Mouse (Mus musculus): ENCODE measurements around the gene Stx1a. TPM values are rescaled to one million over a fixed set of nuclear protein-coding genes. Genes with fewer than 3 reads are reported as not detected.

Stx1a gene
- polyA plus RNA-seq, 1 experiment = 362 TPM

DNA sequence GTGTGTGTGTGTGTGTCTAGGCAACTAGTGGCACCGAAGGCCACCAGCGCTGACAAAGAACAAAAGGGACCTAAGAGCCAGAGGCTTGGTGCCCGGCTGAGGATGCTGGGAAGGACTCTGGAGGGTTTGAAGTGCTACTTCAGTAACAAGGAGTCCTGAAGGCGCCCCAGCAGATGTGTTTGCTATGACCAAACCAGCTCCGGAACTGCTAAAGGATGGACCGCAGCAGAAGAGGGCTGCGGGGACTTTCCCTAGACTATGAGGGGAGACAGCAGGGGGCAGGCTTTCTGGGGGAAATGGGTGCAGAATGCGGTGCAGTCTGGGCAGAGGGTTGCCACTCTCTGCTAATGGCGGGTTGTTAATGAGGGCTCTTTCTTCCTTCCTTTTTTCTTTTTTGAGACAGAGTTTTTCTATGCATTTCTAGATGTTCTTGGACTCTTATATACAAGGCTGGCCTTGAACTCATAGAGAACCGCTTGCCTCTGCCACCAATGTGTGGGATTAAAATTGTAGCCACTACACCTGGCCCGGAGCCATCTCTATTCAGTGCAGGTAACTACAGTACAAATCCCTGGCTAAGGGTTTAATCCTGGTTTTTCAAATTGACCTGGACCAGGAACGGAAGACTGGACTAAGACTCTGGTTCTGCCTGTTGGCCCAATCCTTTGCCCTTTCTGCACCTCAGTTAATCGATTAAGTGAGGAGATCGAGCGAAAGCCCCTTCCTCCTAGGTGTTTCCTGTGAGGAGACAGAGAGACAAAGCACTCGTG is 15.3 kb upstream of the Stx1a start:
- peak in 1 of 2 experiments; percentile 45 for DNase-seq (ENCODE audit: extremely low spot score in 1 of 2, low spot score in 1 of 2)

DNA sequence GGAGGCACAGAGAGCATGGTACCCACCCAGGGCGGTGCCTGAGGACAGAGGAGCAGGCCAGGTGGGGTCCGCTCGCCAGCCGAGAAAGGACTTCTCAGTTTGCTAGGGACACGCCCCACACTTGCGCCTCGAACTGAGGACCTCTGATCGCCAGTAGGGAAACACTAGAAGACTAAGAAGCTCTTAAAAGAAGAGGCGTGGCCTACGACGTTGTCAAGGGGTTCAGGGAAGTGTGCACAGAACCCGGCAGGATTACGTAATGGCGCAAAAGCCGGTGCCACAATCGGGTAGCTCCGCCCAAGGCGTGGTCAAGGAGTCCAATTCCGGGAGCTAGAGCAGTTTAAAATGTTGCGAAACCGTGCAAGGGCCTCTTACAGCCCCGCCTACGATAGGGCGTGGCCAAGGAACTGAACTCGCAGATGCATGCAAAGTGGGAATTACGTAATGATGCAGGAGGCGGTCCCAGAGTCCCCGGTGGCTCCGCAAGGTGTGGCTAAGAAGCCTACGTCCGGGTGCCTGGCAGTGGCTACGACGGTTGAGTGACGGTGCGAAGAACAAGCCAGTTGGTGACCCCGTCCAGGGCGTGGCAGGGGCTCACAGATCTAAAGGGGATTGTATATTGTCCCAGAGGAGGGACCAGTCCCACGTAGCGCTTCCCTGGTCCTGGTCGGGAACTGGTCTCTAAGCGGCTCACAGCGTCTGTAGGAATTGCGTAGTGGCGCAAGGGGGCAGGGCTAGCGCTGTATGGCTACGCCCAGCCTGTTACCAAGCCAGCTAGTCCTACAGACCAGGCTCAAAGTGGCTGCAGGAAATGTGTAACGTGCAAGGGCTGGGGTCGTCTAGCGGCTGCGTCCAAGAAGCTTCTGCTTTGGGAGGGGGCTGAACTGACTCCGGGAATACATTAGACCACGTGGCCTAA is 14.4 kb upstream of the Stx1a start, which contains the start of gene Abhd11:
Abhd11 (plus strand) TSS at position 482 of the 919 bp plus-strand sequence.
- peak; percentile 98 to 99 for DNase-seq (ENCODE audit: extremely low spot score in 1 of 2, low spot score in 1 of 2)

DNA sequence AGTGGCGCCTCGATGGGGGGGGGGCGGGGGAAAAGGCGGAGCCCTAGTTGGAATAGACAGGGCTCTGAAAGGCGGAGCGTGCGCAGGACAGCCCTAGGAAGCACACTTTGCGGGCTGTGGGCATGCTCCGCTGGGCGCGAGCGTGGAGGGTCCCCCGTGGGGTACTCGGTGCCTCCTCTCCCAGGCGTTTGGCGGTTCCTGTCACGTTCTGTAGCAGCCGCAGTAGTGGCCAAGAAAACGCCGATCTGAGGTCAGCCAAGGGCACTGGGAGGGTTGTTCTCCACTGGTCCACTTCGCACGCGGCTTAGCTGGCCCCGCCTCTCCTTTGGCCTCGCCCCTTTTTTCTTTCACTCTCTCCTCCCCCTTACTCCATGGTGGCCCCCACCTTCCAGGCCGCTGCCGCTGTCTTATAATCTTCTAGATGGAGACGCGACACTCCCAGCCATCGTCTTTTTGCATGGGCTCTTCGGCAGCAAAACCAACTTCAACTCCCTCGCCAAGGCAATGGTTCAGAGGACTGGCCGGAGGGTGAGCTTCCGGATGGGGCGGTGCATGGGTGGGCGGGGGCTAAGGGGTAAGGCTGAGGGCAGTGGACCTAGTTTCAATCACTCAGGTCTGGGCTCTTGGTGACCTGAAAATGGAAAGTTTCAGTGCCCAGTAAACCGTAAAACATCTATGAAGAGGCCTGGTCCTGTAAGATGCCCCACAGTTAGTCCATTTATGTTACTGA is 13.5 kb upstream of the Stx1a start:
- peak; percentile 84 for DNase-seq (ENCODE audit: extremely low spot score in 1 of 2, low spot score in 1 of 2)

DNA sequence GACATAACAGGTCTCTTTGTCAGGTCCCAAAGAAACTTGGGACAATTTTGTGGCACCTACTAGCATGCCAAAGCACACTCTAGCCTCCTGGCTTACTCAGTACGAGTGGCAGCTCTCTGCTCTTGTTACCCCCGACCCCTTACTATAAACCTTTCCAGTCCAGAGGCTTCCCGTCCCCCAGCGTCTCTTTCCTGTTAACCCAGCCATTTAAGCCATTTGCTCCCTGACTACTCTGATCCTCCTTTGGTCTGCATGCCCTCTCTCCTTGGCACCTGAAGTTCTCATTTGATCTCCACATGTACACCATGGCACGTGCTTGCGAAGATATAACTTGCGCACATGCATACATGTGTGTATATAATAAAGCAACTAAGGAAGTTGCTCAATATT is 13.0 kb upstream of the Stx1a start:
- DNase-seq (ENCODE audit: extremely low spot score in 1 of 2, low spot score in 1 of 2) = no peak

DNA sequence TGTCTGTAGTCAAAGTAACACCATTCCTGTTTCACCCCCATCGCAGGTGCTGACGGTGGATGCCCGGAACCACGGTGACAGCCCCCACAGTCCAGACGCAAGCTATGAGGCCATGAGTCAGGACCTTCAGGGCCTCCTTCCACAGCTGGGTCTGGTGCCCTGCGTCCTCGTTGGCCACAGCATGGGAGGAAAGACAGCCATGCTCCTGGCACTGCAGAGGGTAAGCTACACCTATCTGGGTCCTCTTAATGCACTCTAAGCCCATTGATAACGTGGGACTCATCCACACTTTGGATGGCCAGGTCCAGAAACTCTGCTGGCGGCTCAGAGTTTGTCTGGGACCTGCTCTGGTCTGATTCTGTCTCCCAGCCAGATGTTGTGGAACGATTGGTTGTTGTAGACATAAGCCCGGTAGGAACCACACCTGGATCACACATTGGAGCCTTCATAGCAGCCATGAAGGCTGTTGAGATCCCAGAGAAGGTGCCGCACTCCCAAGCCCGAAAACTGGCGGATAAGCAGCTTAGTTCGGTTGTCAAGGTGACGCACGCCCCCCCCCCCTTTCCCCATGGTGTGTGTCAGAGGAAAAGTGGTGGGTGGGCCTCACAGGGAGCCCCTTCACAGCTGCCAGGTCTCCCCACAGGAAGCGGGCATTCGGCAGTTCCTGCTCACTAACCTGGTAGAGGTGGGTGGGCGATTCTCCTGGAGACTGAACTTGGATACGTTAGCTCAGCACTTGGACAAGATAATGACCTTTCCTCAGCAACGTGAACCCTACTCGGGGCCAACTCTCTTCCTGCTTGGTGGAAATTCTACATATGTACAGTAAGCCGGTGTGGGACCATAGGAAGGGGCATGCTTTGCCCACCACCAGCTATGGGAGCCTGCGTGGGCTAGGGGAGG is 12.2 kb upstream of the Stx1a start:
- no peak for DNase-seq (ENCODE audit: extremely low spot score in 1 of 2, low spot score in 1 of 2)

DNA sequence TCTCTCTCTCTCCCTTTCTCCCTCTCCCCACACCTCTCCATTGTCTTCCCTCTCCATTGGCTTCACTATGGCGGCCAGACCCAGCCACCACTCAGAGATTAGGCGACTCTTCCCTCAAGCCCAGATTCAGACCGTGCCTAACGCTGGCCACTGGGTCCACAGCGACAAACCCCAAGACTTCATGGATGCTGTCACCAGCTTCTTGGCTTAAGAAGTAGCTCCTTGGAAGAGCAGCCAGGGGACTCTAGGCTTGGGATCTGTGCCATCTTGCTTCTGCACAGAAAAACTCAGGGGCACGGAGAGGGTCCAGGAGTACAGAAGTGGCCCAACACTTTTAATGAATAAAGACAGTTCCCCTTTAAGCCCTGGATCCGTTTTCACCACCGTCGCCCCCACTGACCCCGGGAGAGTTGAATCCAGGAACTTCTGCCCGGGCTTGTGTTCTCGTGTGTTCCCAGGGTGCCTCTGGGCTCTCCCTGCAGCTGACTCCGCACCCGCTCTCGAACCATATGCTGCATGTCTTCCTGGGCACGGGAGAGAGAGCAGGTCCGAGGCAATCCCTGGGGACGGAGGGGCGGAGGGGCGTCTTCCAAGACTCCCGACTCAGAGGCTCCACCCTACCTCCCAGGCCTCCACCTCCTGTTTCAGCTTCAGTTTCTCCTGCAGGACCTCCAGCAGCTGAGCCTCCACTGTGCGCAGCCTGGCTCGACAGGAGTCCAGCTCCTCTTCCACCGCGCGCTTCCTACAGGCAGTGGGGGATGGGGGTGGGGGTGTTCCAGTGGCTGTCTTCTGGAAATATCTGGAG is 11.3 kb upstream of the Stx1a start:
- no peak for DNase-seq (ENCODE audit: extremely low spot score in 1 of 2, low spot score in 1 of 2)

DNA sequence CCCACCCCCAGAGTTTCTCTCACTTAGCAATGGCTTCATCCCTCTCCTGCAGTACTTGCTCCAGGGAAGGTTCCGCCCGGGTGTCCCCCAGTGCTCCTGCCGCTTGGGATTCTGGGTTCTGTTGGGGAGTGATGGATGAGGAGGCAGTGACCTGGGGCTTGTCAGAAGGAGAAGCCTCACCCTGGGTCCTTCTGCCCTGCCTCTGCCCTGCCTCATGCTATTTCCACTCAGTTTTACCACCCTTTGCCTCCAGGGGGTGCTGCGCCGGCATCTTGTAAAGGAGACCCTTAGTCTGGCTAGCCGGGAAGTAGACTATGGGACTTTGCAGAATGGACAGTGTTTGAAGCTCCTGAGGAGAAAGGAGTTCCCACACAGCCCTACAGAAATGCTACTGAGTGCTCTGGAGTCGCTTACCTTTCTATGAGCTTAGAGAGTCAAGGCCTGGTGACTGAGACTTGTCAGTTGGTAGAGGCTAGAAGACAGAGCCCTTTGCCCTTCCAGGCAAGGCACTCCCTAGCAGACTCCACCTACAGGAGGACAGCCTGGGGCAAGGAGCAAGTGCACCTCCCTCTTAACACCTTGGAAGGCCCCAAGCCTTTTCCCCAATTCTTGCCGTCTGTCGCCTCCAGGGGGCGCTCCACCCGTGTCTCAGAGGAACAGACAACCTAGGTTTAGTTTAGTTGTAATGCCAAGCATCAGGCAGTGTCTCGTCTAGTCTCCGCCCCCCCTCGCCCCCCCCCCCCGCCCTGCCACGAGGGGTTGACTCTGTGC is 10.4 kb upstream of the Stx1a start:
- DNase-seq (ENCODE audit: extremely low spot score in 1 of 2, low spot score in 1 of 2) = peak in 1 of 2 experiments; percentile 87

DNA sequence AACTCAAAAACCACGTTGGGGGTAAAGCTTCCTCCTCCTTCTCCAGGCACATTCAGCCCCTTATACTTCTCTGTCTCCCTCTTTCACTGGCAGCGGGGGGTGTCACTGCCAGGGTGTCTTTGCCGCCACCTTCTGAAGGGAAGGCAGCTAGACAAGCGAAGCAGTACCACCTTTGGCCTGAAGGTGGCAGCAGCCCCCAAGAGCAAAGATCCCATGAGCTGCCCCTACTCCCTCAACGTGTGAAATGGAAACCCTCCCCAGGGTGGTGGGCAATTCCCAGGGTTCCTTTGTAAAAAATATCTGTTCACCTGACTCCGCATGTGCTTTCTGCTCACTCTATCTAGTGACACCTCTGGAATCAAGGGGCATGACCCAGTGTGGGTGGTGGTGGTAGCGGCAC is 7.8 kb upstream of the Stx1a start:
- peak in 1 of 2 experiments; percentile 97 for DNase-seq (ENCODE audit: extremely low spot score in 1 of 2, low spot score in 1 of 2)

DNA sequence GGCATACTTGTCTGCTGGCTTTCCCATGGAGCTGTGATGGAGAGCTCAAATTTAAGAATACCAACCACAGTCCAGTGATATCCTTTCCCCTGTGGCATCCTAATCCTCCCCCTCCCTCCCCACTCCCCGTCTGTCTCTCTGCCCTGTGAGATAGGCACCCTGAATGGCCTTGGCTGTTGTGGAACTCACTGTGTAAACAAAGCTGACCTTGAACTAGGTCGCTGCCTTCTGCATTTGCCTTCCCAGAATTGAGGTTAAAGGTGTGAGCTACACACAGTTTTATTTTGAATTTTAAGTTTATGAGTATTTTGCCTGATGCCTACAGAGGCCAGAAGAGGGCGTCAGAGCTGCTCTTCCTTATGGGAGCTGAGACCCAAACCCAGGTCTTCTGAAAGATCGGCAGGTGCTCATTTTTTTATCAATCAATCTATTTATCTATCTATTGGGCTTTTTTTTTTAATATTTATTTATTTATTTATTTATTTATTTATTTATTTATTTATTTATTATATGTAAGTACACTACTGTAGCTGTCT is 7.0 kb upstream of the Stx1a start:
- DNase-seq (ENCODE audit: extremely low spot score in 1 of 2, low spot score in 1 of 2) = no peak

DNA sequence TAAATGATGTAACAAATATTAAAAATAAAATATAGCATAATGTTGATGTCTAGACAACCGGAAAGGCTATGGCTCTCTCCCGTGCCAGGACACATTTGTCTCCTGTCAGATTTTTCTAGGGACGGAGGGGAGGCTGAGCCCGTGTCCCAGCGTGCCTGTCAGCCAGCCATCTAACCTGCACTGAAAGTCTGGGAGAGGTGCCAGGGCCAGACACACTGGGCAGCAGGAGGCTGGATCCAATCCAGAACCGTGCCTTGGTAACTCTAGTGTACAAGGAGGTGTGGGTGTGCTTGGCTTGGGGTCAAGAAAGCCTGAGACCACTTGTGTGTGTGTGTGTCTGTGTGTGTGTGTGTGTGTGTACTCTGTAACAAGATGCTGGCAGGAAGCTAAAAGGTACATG is 1.5 kb upstream of the Stx1a start:
- DNase-seq (ENCODE audit: extremely low spot score in 1 of 2, low spot score in 1 of 2) = no peak

DNA sequence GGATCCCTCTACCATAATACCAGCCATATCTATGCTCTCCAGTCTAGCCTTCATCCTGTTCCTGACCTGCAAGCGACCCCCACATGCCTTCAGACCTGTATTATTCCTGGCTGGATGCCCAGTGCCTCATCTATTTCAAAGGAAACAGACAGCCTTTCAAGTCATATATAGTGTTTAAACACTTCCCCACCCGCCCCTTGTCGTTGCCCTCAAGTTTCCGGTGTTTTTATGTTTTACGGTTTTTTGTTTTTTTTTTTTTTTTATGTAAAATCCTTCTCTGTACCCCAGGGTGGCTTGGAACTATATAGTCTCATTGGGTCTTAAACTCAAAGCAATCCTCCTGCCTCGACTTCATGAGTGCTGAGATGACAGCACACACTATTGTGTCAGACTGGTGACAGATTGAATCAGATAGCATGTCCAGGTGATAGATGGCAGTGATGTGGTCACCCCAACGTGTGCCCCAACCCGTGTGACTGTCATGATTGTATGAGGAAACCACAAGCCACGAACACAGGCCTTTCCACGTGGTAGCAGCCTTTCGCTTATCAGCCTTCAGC is 1.5 kb downstream of the Stx1a start:
- no peak for DNase-seq (ENCODE audit: extremely low spot score in 1 of 2, low spot score in 1 of 2)

DNA sequence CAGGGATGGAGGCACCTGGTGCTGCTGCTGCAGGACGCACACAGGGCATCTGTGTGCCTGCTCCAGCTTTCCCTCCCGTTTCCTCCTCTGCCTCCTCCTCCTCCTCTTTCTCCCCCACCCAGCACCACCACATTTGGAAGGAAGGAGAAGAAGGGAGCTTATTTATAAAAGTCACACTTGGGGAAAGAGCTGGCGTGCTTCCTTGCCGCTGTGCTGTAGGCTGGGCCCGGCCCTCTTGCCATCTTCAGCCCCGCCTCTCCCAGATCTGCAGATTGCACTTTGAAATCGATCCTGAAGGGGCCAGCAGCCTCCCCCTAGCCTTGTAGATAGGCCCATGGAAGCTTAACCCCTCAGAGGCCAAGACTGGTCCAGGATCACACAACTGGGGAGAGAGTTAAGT is 2.6 kb downstream of the Stx1a start:
- peak in 1 of 2 experiments; percentile 79 for DNase-seq (ENCODE audit: extremely low spot score in 1 of 2, low spot score in 1 of 2)

DNA sequence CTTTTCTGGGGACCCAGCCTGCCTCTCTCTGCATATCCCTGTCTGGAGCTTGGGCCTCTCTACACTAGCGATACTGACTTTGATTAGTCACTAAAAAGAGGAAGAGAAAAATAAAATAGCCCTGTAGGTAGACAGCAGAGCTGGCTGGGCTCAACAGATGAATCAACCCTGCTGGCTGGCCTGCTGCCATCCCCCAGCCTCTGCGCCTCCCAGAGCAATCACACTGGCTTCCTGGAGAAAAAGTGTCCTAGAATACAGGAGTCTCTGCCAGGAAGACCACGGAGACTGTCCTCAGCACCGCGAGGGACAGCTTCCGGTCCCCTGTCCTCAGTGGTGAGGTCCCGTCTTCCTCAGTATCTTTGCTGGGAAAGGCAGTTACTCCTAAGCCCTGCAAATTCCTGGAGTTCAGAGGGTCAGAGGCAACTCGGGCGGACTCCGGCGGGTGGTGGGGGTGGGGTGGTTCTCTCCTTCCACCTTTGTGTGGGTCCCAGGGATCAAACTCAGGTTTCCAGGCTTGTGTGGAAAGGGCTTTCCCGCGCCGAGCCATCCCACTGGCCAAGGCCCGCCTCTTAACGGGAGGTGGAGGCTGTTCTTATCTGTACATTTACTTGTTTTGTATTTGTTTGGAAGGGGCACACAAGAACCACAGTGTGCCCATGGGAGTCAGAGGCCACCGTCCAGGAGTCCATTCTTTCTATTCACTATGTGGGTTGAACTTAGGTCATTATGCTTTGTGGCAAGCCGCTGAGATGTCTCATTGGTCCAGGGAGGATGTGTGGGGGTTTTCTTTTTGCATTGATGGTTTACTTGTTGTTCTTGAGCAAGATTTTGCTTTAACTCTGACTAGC is 5.9 kb downstream of the Stx1a start:
- peak in 1 of 2 experiments; percentile 83 for DNase-seq (ENCODE audit: extremely low spot score in 1 of 2, low spot score in 1 of 2)

DNA sequence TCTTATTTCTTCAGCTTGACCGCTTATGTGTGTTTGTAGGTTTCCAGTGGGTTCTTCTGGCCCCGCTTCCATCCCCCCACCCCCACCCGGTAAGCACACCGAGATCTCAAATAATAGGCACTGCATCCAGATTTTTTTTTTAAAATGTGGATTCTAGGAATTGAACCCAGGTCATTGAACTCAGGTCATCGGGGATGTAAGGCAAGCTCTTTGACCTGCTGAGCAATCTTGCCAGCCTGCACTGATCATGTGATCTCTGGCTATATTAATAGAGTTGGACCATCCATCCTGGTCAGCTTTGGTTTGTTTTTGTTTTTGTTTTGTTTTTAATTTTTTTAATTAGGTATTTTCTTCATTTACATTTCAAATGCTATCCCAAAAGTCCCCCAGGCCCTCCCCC is 9.3 kb downstream of the Stx1a start:
- DNase-seq (ENCODE audit: extremely low spot score in 1 of 2, low spot score in 1 of 2) = no peak

DNA sequence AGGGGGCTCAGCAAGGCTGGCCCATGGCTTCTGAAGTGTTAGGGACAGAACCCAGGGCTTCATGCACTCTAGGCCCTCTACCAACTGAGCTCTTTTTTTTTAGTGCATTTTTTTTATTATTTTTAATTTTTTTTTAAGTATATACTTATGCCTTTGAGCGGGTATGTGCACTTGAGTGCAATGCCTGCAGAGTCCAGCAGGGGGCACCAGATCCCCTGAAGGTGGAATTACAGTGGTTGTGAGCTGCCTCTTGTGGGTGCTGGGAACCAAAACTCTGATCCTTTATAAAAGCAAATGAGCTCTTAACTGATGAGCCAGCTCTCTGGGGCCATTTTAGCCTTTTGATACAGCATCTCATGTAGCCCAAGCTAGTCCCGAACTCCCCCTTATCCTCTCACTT is 11.3 kb downstream of the Stx1a start:
- no peak for DNase-seq (ENCODE audit: extremely low spot score in 1 of 2, low spot score in 1 of 2)

DNA sequence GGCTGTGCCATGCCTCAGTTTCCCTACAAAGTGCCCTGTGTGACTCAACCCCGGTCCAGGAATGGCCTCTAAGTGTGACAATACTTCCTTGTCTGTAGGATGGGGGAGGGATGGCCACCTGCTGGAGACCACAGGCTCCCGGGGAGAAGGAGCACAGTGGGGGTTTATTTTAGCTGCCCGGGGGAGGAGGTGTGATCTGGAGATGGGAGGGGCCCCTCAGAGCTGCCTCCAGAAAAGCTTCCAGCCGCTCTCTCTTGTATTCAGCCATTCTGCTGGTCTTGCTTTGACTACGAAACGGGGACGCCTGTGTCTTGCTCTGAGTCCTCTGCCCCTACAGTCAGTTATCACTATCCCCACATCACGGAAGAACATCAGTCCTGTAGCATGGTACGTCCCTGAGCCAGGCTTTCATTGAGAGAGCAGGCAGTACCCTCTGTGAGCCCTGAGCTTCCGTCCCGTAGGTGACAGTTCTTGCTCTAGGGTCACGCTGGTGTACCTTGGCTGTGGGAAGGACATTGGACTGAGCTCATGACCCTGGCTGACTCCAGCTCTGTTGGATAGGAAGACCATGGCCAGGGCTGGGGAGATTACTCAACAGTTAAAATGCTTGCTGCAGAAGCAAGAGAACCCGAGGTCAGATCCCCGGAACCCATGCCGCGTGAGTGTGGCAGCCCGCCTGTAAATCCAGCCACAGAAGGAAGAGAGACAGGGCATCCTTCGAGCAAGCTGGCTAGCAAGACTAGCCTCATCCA is 12.5 kb downstream of the Stx1a start:
- peak in 1 of 2 experiments; percentile 79 for DNase-seq (ENCODE audit: extremely low spot score in 1 of 2, low spot score in 1 of 2)
